Mouse (Mus musculus) ES-E14 (cell line): ENCODE measurements around the gene Htr5a. TPM values are rescaled to one million over a fixed set of nuclear protein-coding genes. Genes with fewer than 3 reads are reported as not detected.

Experiments used
- DNase-seq: peaks from one replicate; pipeline ENCODE4 v3.0.0-alpha.2; 2013; ENCODE audit warnings: low read depth, low spot score
- H3K27ac ChIP-seq: 2 replicates; pipeline ENCODE4 v1.5.1; 2012; ENCODE audit warnings: low read depth, mild to moderate bottlenecking, low read length, moderate library complexity, mixed read lengths; ENCODE audit not compliant: poor library complexity, insufficient read depth, severe bottlenecking
- H3K36me3 ChIP-seq: 2 replicates; pipeline ENCODE4 v1.6.1; 2012; ENCODE audit warnings: mild to moderate bottlenecking, low read length, moderate library complexity, mixed read lengths; ENCODE audit not compliant: control insufficient read depth, poor library complexity, insufficient read depth, severe bottlenecking
- H3K4me1 ChIP-seq, 2 experiments: fragments of 150-350 bp in 1 of 2; sonication (generic) in 1 of 2; 2 replicates each; pipeline ENCODE4 v1.6.1; 2012; ENCODE audit warnings: low read length in 2 of 2, mild to moderate bottlenecking in 1 of 2, mixed read lengths in 1 of 2; ENCODE audit not compliant: control insufficient read depth in 2 of 2, insufficient read depth in 2 of 2, poor library complexity in 1 of 2
- H3K4me3 ChIP-seq, 2 experiments: fragments of 150-350 bp in 1 of 2; sonication (generic) in 1 of 2; 2 replicates each; pipeline ENCODE4 v1.5.1; 2012; ENCODE audit warnings: low read length in 2 of 2, low read depth in 1 of 2, mild to moderate bottlenecking in 1 of 2, mixed read lengths in 1 of 2; ENCODE audit not compliant: insufficient read depth in 1 of 2, poor library complexity in 1 of 2, severe bottlenecking in 1 of 2
- H3K9ac ChIP-seq: 2 replicates; pipeline ENCODE4 v1.6.1; 2012; ENCODE audit warnings: low read depth, mild to moderate bottlenecking, low read length, mixed read lengths; ENCODE audit not compliant: poor library complexity, insufficient read depth, severe bottlenecking
- H3K9me3 ChIP-seq: fragments of 150-350 bp; sonication (generic); 2 replicates; pipeline ENCODE4 v1.6.1; 2012; ENCODE audit warnings: low read depth, mild to moderate bottlenecking, low read length; ENCODE audit not compliant: control insufficient read depth, insufficient read depth
- CHD2 ChIP-seq: IDR thresholded peaks from 2 replicates; pipeline ENCODE4 v1.6.1; 2014; ENCODE audit warnings: mild to moderate bottlenecking, low read depth, low read length, inconsistent platforms
- HCFC1 ChIP-seq: IDR thresholded peaks from 2 replicates; pipeline ENCODE4 v1.6.1; 2012; ENCODE audit warnings: low read length, inconsistent platforms, borderline replicate concordance; ENCODE audit not compliant: insufficient read depth
- MAFK ChIP-seq: IDR thresholded peaks from 2 replicates; pipeline ENCODE4 v1.6.1; 2014; ENCODE audit warnings: mild to moderate bottlenecking, low read depth, low read length, inconsistent platforms; ENCODE audit not compliant: insufficient read depth
- ZC3H11A ChIP-seq: IDR thresholded peaks from 2 replicates; pipeline ENCODE4 v1.6.1; 2012; ENCODE audit warnings: low read depth, mild to moderate bottlenecking, inconsistent platforms, low read length, borderline replicate concordance
- ZNF384 ChIP-seq: IDR thresholded peaks from 2 replicates; pipeline ENCODE4 v1.6.1; 2012; ENCODE audit warnings: low read depth, low read length, inconsistent platforms
- in situ Hi-C, 2 experiments: fragments of 600-800 bp; cut with MboI; formaldehyde crosslinking; loops; one replicate each; pipeline ENCODE4 v1.15.1; 2025; ENCODE audit warnings: low sequenced_read_pairs in 2 of 2, inconsistent platforms in 1 of 2; ENCODE audit not compliant: unreplicated experiment in 2 of 2
- total RNA-seq: library from RNA; depleted of rRNA; stranded (reverse); fragments of 300-350 nt; gene quantifications from 2 replicates; pipeline ENCODE4 v1.2.3, GENCODE M21; 2012

The Htr5a gene
- total RNA-seq, 1 experiment, result 0.04 TPM

GRCm38 (mm10) chr5:27835096-27835495 is 6.9 kb upstream of the Htr5a start:
- no peak for TF ChIP-seq HCFC1
- no peak for TF ChIP-seq CHD2
- no peak for TF ChIP-seq ZC3H11A
- no peak for DNase-seq
- no peak overlapping the region for H3K9ac ChIP-seq

GRCm38 (mm10) chr5:27838061-27838460 is 3.9 kb upstream of the Htr5a start:
- Histone ChIP-seq H3K9ac (no peak overlapping the region), H3K4me1 (peaks cover 0 to 10% of the 10 kb centered on the region in 2 experiments; a peak in 1 of 4 replicates), H3K27ac (no peak overlapping the region), H3K9me3 (no peaks in the 10 kb centered on the region), H3K36me3 (no peaks in the 10 kb centered on the region), H3K4me3 (no peak overlapping the region)
- TF ChIP-seq ZNF384 (no peak), ZC3H11A (no peak), MAFK (no peak), HCFC1 (no peak), CHD2 (no peak)
- in situ Hi-C loops, result no loop called here
- DNase-seq, result no peak

More at GRCm38 (mm10) chr5:27835096-27835495, 6.9 kb upstream of the Htr5a start:
- no peak overlapping the region for H3K27ac ChIP-seq
- no peak overlapping the region for H3K4me3 ChIP-seq
- peaks cover 0 to 4% of the 10 kb centered on the region in 2 experiments; a peak in 1 of 4 replicates for H3K4me1 ChIP-seq
- H3K36me3 ChIP-seq, result no peaks in the 10 kb centered on the region
- H3K9me3 ChIP-seq, result no peaks in the 10 kb centered on the region
- in situ Hi-C loops, result no loop called here

GRCm38 (mm10) chr5:27842671-27843320 is 847 bp downstream of the Htr5a start:
- no peak for DNase-seq
- H3K27ac ChIP-seq, result no peak overlapping the region
- TF ChIP-seq ZNF384, result no peak
- TF ChIP-seq CHD2, result no peak
- no peak for TF ChIP-seq MAFK
- TF ChIP-seq HCFC1, result no peak
- no peak for TF ChIP-seq ZC3H11A
- H3K9ac ChIP-seq, result no peak overlapping the region
- H3K36me3 ChIP-seq, result no peaks in the 10 kb centered on the region
- peaks cover 0 to 9% of the 10 kb centered on the region in 2 experiments; a peak in 1 of 4 replicates for H3K4me1 ChIP-seq
- in situ Hi-C loops, result no loop called here
- no peaks in the 10 kb centered on the region for H3K9me3 ChIP-seq
- peak overlapping the region; percentile 61 to 72; a peak in 2 of 4 replicates for H3K4me3 ChIP-seq

- no peaks in the 10 kb centered on the region for H3K9me3 ChIP-seq
- no peak overlapping the region for H3K4me3 ChIP-seq
- H3K27ac ChIP-seq, result no peak overlapping the region
- H3K36me3 ChIP-seq, result no peaks in the 10 kb centered on the region
- DNase-seq, result no peak
- in situ Hi-C loops, result no loop called here
- peaks cover 0 to 5% of the 10 kb centered on the region in 2 experiments; a peak in 1 of 4 replicates for H3K4me1 ChIP-seq
- TF ChIP-seq ZNF384 (no peak), HCFC1 (no peak), MAFK (no peak), ZC3H11A (no peak), CHD2 (no peak)
- no peak overlapping the region for H3K9ac ChIP-seq
Measured at GRCm38 (mm10) chr5:27846979-27847378, 5.0 kb downstream of the Htr5a start.

GRCm38 (mm10) chr5:27854290-27854689 is 12.3 kb downstream of the Htr5a start:
- no peaks in the 10 kb centered on the region for H3K9me3 ChIP-seq
- no peak overlapping the region for H3K27ac ChIP-seq
- H3K4me3 ChIP-seq, result no peak overlapping the region
- DNase-seq, result no peak
- H3K4me1 ChIP-seq, result no peaks in the 10 kb centered on the region
- H3K9ac ChIP-seq, result no peak overlapping the region
- in situ Hi-C loops, result no loop called here
- no peaks in the 10 kb centered on the region for H3K36me3 ChIP-seq
- TF ChIP-seq ZC3H11A (peak; percentile 71), HCFC1 (no peak)
